Mouse (Mus musculus) sigmoid colon, adult 10 weeks (tissue): ENCODE measurements around the gene Gm43518. TPM values are rescaled to one million over a fixed set of nuclear protein-coding genes. Genes with fewer than 3 reads are reported as not detected.

Experiments
- polyA plus RNA-seq: library from polyadenylated mRNA; stranded (reverse); fragments of 350-450 nt; fragmentation: Illumina TruSeq; extraction: RNeasy Lipid Tissue Mini Kit (QIAGEN cat#74804); gene quantifications from one replicate; pipeline ENCODE4 v1.2.3, GENCODE M21; 2014; ENCODE audit warnings: low read depth, low replicate concordance

Gm43518 gene
- not detected for polyA plus RNA-seq

DNA sequence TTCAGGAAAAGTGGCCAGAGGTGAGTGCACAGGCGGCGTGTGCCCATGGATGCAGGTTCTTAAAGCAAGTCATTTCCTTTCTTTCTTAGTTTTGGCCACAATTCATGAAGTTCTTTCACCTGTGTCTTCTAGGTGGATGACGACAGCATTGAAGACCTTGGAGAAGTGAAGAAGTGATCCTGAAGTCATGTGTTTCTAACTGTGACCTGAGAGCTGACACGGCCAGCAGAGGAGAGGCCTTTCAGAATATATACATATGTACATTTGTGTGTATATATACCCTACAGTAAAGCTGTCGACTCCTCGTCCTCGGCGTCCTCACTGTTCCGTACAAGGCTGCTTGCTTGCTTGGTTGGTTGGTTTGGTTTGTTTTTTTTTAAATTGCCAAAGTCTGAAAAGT is at the start of gene Gm43518:
Gm43518 (plus strand) TSS at position 301 of the 400 bp plus-strand sequence.

DNA sequence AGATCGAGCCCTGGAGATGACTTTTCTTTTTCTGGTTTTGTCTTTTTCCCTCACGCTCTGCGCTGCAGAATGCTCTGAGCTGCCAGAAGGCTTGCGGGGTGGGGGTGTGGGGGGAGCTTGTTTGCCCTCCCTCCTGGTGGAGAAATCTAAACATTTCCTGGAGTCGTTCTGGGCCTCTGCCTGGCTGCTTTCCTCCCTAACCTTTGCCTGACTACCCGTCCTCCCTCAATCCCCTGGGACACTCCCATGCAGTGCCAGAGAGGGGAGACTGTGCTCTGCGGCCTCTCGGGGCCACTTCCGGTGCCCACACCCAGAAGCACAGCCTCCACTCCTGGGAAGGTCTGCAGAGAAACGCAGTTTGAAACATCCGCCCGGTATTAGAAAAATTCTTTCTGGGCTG is 47.3 kb upstream of the Gm43518 start, which contains the start of gene Hcar1:
Hcar1 (minus strand) TSS at position 93 of the 400 bp plus-strand sequence.

DNA sequence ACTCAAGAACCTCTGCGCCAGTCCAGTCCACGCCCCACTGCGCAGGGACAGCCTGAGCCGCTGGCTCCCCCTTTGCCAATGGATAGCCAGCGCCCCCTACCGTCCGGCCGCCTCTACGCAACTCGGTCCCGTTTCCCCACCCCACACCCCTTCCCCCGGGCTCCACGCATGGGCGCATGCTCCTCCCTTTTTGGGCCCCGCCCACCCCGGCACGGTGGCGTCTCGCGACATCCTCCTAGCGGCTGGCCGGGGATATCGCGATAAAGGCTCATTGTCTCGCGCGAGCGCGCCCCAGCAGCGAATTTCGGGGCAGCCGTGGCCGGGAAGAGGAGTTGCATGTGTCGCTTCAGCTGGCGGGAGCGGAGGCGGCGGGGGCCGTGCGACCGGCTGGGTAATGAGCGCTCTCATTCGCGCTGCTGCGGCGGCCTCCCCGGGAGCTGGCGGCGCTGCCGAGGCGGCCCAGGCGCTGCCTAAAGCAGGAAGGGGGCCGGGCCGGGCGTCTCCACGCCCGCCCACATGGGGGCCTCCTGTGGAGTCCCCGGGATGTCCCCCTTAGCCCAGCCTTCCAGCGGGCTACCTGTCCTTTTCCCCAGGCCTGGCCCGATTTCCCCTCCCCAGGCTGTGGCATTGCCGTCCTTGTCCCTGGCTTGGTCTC is 20.1 kb upstream of the Gm43518 start, which contains the start of gene Denr:
Denr (plus strand) TSS at position 200 of the 655 bp plus-strand sequence.

DNA sequence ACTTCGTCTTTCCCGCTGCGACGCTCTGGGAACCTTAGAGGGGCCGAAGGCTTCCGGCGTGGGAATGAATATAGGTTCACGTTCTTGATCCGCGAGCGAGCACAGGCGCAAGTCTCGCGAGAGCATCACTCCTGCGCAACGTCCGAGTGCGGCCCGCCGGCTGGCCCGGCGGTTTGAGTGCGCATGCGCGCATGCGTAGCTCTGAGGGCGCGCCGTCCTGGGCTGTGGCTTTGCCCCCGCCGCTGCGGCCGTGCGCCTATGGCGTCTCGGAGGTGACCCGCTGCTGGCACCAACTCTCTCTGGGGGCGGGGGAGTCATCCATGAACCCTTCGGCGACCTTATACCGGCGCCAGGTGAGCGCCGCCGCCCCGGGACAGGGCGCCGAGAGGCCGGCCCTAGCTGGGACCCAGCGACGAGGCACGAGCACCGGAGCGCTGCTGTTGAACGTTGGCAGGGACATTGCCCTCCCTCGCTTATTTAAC is 3.3 kb downstream of the Gm43518 start, which contains the start of gene Ccdc62:
Ccdc62 (plus strand) TSS at position 172 of the 482 bp plus-strand sequence.

DNA sequence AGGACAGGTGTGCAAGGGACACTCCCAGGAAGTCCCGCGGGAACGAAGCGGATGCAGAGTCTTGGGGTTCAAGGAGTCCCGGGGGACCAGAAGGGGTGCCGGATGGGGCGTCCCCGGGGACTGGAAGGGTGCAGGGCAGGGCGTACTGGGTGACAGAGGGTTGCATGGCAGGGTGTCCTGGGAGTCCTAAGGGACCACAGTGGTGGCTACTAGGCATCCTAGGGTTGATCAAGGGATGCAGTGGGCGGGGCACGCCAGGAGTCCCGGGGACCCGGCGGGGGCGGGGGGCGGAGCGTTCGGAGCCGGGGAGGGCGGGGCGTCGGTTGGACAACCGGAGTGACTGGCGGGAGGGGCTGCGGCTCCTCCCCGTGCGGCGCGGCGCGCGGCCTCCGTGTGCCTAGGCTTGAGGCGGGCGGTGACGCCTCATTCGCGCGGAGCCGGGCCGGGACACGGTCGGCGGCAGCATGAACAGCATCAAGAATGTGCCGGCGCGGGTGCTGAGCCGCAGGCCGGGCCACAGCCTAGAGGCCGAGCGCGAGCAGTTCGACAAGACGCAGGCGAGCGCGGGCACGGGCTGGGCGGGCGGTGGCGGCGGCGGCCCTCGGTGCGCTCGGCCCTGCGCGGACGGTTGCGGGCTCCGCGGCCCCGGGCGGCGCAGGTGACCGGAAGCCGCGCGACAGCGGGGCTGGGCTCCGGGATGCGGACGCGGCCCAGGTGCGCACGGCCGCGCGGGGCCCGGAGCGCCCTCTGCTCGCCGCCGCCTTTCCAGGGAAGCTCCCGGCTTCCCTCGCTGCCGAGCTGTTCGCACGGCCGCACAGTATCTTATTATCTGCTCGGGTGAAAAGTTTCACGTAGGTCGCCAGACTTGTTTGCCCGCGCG is 46.3 kb downstream of the Gm43518 start, which contains the start of gene Hip1r:
Hip1r (plus strand) TSS at position 330 of the 880 bp plus-strand sequence.

Other genes starting within 250 kb of the Gm43518 start
- gene Clip1, start 242.8 kb upstream of the Gm43518 start, polyA plus RNA-seq, result 45.4 TPM
- 147 TPM for gene Zcchc8, start 206.3 kb upstream of the Gm43518 start, polyA plus RNA-seq
- gene Rsrc2, start 178.0 kb upstream of the Gm43518 start, polyA plus RNA-seq, result 419 TPM
- 6.9 TPM for gene Kntc1, start 177.7 kb upstream of the Gm43518 start, polyA plus RNA-seq
- 0.50 TPM for gene Hcar2, start 61.9 kb upstream of the Gm43518 start, polyA plus RNA-seq
- 1.4 TPM for gene Hcar1, start 47.4 kb upstream of the Gm43518 start, polyA plus RNA-seq
- gene Denr, start 20.2 kb upstream of the Gm43518 start, polyA plus RNA-seq, result 225 TPM
- gene Ccdc62, start 3.3 kb downstream of the Gm43518 start, polyA plus RNA-seq, result 7.2 TPM
- 1.6 TPM for gene Hip1r, start 46.2 kb downstream of the Gm43518 start, polyA plus RNA-seq
- 9.1 TPM for gene Vps37b, start 104.9 kb downstream of the Gm43518 start, polyA plus RNA-seq
- gene Abcb9, start 168.4 kb downstream of the Gm43518 start, polyA plus RNA-seq, result 0.79 TPM
- gene Ogfod2, start 184.9 kb downstream of the Gm43518 start, polyA plus RNA-seq, result 1.2 TPM
- gene Arl6ip4, start 188.7 kb downstream of the Gm43518 start, polyA plus RNA-seq, result 1.7 TPM